Mouse (Mus musculus) MEL (cell line): ENCODE data around the gene Atoh8. TPM values are rescaled to one million over a fixed set of nuclear protein-coding genes. Genes with fewer than 3 reads are reported as not detected.

Experiments
- DNase-seq: peaks from one replicate; pipeline ENCODE4 v3.0.0; 2011; ENCODE audit warnings: low read depth, low spot score
- H3K27ac ChIP-seq: 2 replicates; pipeline ENCODE4 v1.5.1; 2012; ENCODE audit warnings: low read depth, mild to moderate bottlenecking, control low read depth, low read length, moderate library complexity; ENCODE audit not compliant: control insufficient read depth
- H3K27me3 ChIP-seq, 2 experiments: fragments of 150-350 bp in 1 of 2; sonication (generic) in 1 of 2; 2 replicates each; pipeline ENCODE4 v1.6.1; 2012; ENCODE audit warnings: low read length in 2 of 2, mild to moderate bottlenecking in 2 of 2, improper control_type of control experiment in 1 of 2, moderate library complexity in 1 of 2; ENCODE audit not compliant: insufficient read depth in 2 of 2, control insufficient read depth in 1 of 2
- H3K36me3 ChIP-seq, 2 experiments: 2 replicates each; pipeline ENCODE4 v1.6.1; 2012 to 2014; ENCODE audit warnings: low read length in 2 of 2, improper control_type of control experiment in 1 of 2, inconsistent platforms in 1 of 2, mild to moderate bottlenecking in 1 of 2; ENCODE audit not compliant: insufficient read depth in 2 of 2, control insufficient read depth in 1 of 2
- H3K4me1 ChIP-seq, 2 experiments: fragments of 150-350 bp in 1 of 2; sonication (generic) in 1 of 2; 2 replicates each; pipeline ENCODE4 v1.6.1; 2012; ENCODE audit warnings: low read length in 2 of 2, improper control_type of control experiment in 1 of 2, mild to moderate bottlenecking in 1 of 2; ENCODE audit not compliant: insufficient read depth in 2 of 2, control insufficient read depth in 1 of 2
- H3K4me3 ChIP-seq, 2 experiments: fragments of 150-350 bp in 1 of 2; sonication (generic) in 1 of 2; 2 replicates each; pipeline ENCODE4 v1.5.1; 2012; ENCODE audit warnings: low read depth in 2 of 2, low read length in 2 of 2, mild to moderate bottlenecking in 2 of 2, moderate library complexity in 2 of 2, control low read depth in 1 of 2, improper control_type of control experiment in 1 of 2; ENCODE audit not compliant: control insufficient read depth in 1 of 2, insufficient read depth in 1 of 2
- H3K79me2 ChIP-seq: 2 replicates; pipeline ENCODE4 v1.6.1; 2012; ENCODE audit warnings: mild to moderate bottlenecking, low read length, moderate library complexity; ENCODE audit not compliant: control insufficient read depth, poor library complexity, insufficient read depth
- H3K9ac ChIP-seq: 2 replicates; pipeline ENCODE4 v1.6.1; 2012; ENCODE audit warnings: low read depth, mild to moderate bottlenecking, control low read depth, low read length, moderate library complexity; ENCODE audit not compliant: control insufficient read depth, poor library complexity, severe bottlenecking
- H3K9me3 ChIP-seq: fragments of 150-350 bp; sonication (generic); replicated peaks from 2 replicates; pipeline ENCODE4 v1.6.1; 2012; ENCODE audit warnings: mild to moderate bottlenecking, low read length, improper control_type of control experiment, moderate library complexity; ENCODE audit not compliant: insufficient read depth
- E2F4 ChIP-seq: IDR thresholded peaks from 2 replicates; pipeline ENCODE4 v1.6.1; 2011; ENCODE audit warnings: low read depth, low read length, improper control_type of control experiment, borderline replicate concordance
- ELF1 ChIP-seq: IDR thresholded peaks from 2 replicates; pipeline ENCODE4 v1.6.1; 2014; ENCODE audit warnings: low read depth, mild to moderate bottlenecking, inconsistent platforms, low read length, improper control_type of control experiment, moderate library complexity
- EP300 ChIP-seq, 2 experiments: IDR thresholded peaks; 2 replicates each; pipeline ENCODE4 v1.6.1; 2011; ENCODE audit warnings: improper control_type of control experiment in 2 of 2, low read length in 2 of 2, low read depth in 1 of 2, mild to moderate bottlenecking in 1 of 2
- KAT2A ChIP-seq: conservative IDR thresholded peaks from 2 replicates; pipeline ENCODE4 v1.6.1; 2012; ENCODE audit warnings: low read depth, low read length, improper control_type of control experiment, inconsistent platforms
- MAX ChIP-seq: IDR thresholded peaks from 2 replicates; pipeline ENCODE4 v1.6.1; 2011; ENCODE audit warnings: low read length, improper control_type of control experiment
- MAZ ChIP-seq: IDR thresholded peaks from 2 replicates; pipeline ENCODE4 v1.6.1; 2012; ENCODE audit warnings: low read depth, mild to moderate bottlenecking, inconsistent platforms, low read length, improper control_type of control experiment
- MEF2A ChIP-seq: IDR thresholded peaks from 2 replicates; pipeline ENCODE4 v1.6.1; 2014; ENCODE audit warnings: low read depth, mild to moderate bottlenecking, inconsistent platforms, low read length, improper control_type of control experiment; ENCODE audit not compliant: poor library complexity, insufficient replicate concordance, severe bottlenecking; ENCODE audit errors: extremely low read depth
- MXI1 ChIP-seq: IDR thresholded peaks from 2 replicates; pipeline ENCODE4 v1.6.1; 2011; ENCODE audit warnings: mild to moderate bottlenecking, low read depth, low read length, improper control_type of control experiment
- MYB ChIP-seq: IDR thresholded peaks from 2 replicates; pipeline ENCODE4 v1.6.1; 2011; ENCODE audit warnings: mild to moderate bottlenecking, low read depth, low read length, improper control_type of control experiment
- NRF1 ChIP-seq: IDR thresholded peaks from 2 replicates; pipeline ENCODE4 v1.6.1; 2014; ENCODE audit warnings: low read depth, mild to moderate bottlenecking, inconsistent platforms, low read length, improper control_type of control experiment, moderate library complexity; ENCODE audit not compliant: poor library complexity, insufficient read depth, severe bottlenecking
- POLR2A ChIP-seq, 2 experiments: IDR thresholded peaks; 2 replicates each; pipeline ENCODE4 v1.6.1; 2011 to 2012; ENCODE audit warnings: low read length in 2 of 2, mild to moderate bottlenecking in 2 of 2, control low read depth in 1 of 2, improper control_type of control experiment in 1 of 2, low read depth in 1 of 2, moderate library complexity in 1 of 2; ENCODE audit not compliant: control insufficient read depth in 1 of 2, insufficient read depth in 1 of 2, poor library complexity in 1 of 2
- RCOR1 ChIP-seq: IDR thresholded peaks from 2 replicates; pipeline ENCODE4 v1.6.1; 2012; ENCODE audit warnings: low read depth, mild to moderate bottlenecking, inconsistent platforms, low read length, improper control_type of control experiment
- SIN3A ChIP-seq: IDR thresholded peaks from 2 replicates; pipeline ENCODE4 v1.6.1; 2012; ENCODE audit warnings: low read length, improper control_type of control experiment, inconsistent platforms
- SMC3 ChIP-seq: IDR thresholded peaks from 2 replicates; pipeline ENCODE4 v1.6.1; 2011; ENCODE audit warnings: low read depth, low read length, improper control_type of control experiment
- TAL1 ChIP-seq: IDR thresholded peaks from 2 replicates; pipeline ENCODE4 v1.6.1; 2012; ENCODE audit warnings: mild to moderate bottlenecking, inconsistent platforms, low read length, moderate library complexity, mixed read lengths
- UBTF ChIP-seq: IDR thresholded peaks from 2 replicates; pipeline ENCODE4 v1.6.1; 2012; ENCODE audit warnings: low read depth, mild to moderate bottlenecking, inconsistent platforms, low read length, improper control_type of control experiment, moderate library complexity, borderline replicate concordance; ENCODE audit not compliant: insufficient read depth
- ZC3H11A ChIP-seq: IDR thresholded peaks from 2 replicates; pipeline ENCODE4 v1.6.1; 2012; ENCODE audit warnings: low read depth, mild to moderate bottlenecking, inconsistent platforms, low read length, improper control_type of control experiment
- ZMIZ1 ChIP-seq: IDR thresholded peaks from 2 replicates; pipeline ENCODE4 v1.6.1; 2012; ENCODE audit warnings: low read depth, mild to moderate bottlenecking, inconsistent platforms, low read length, improper control_type of control experiment, moderate library complexity
- ZNF384 ChIP-seq: IDR thresholded peaks from 2 replicates; pipeline ENCODE4 v1.6.1; 2012; ENCODE audit warnings: low read depth, mild to moderate bottlenecking, inconsistent platforms, low read length, improper control_type of control experiment
- polyA plus RNA-seq, 2 experiments: library from polyadenylated mRNA; stranded (reverse) in 1 of 2; unstranded in 1 of 2; fragments of >175 nt in 1 of 2; fragments of >200 nt in 1 of 2; gene quantifications; 2 replicates each; pipeline versions ENCODE4 v1.2.1 to v1.2.4; 2012; ENCODE audit warnings: low replicate concordance in 2 of 2, low read depth in 1 of 2; ENCODE audit not compliant: insufficient read length in 2 of 2, insufficient read depth in 1 of 2, missing spikeins in 1 of 2
- total RNA-seq: library from RNA; depleted of rRNA; stranded (reverse); fragments of 300-350 nt; gene quantifications from 2 replicates; pipeline ENCODE4 v1.2.3, GENCODE M21; 2012

The Atoh8 gene
- total and polyA plus RNA-seq, 3 experiments = not detected

DNA sequence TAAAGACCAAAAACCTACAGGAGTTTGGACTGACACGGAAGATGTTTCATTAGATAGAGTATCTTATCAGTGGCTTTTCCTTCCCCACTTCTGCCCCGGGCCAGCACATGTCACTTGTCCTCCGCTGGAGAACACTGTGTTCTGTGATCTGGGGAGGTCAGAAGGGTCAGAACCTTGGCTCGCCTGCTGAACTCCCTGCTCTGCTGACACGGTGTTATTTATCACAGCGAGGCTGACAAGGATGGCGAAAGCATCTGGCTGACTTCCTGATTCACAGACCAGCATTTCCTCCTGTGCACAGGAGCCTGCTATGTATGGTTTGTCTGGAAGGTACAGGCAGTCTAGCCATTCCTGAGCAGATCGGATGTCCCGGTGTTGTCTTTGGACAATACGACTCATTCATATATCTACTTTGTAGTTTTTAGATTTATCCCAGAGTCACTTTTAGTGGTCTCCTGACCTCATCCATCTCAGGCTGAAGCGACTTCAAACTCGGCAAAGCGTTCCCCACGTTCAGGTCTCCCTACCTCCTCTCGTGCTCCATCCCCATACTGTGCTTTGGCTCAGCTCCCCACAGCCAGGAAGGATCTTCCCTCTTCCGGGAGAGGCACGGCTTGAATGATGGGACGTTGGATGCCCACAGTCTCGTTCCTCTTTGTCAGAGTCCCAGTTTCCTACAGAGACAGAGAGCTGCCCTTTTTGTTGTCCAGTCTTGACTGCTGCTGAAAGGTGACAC lies 73.1 kb downstream of the Atoh8 start:
- no peak for TF ChIP-seq SIN3A
- TF ChIP-seq E2F4 = no peak
- TF ChIP-seq MAX = no peak
- TF ChIP-seq MXI1 = no peak
- TF ChIP-seq MYB = no peak
- no peak for TF ChIP-seq NRF1
- Histone ChIP-seq H3K9me3 (no peaks in the 10 kb centered on the region), H3K4me1 (peaks cover 0 to 17% of the 10 kb centered on the region in 2 experiments; a peak in 2 of 4 replicates), H3K36me3 (peaks cover 0 to 2% of the 10 kb centered on the region in 2 experiments; a peak in 2 of 4 replicates), H3K27ac (no peak overlapping the region), H3K9ac (no peak overlapping the region; the same call in 1 of the 2 replicates), H3K79me2 (no peaks in the 10 kb centered on the region), H3K27me3 (no peaks in the 10 kb centered on the region), H3K4me3 (peak overlapping the region in 1 of 2 experiments; percentile 1; a peak in 1 of 4 replicates)
- DNase-seq = peak; percentile 47

DNA sequence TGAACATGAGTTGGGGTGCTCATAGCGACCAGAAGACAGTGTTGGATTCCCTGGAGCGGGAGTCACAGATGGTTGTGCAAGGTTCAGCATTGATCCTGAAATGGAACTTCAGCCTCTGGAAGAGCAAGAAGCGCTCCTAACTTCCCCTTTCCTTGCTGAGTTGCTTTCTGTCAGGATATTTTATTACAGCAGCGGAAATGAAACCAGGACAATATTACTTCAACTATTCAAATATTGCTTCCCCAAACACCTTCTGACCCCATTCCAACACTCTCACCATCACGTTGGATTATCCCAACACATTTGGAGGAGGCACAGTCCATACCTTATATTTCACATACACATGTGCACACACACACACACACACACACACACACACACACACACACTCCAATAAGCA lies 73.6 kb downstream of the Atoh8 start:
- no peak overlapping the region for H3K9ac ChIP-seq
- no peak overlapping the region for H3K27ac ChIP-seq
- H3K79me2 ChIP-seq = no peaks in the 10 kb centered on the region
- H3K36me3 ChIP-seq = peaks cover 0 to 2% of the 10 kb centered on the region in 2 experiments; a peak in 2 of 4 replicates
- no peaks in the 10 kb centered on the region for H3K9me3 ChIP-seq
- H3K4me3 ChIP-seq = no peak overlapping the region
- H3K27me3 ChIP-seq = no peaks in the 10 kb centered on the region
- no peak for TF ChIP-seq ZMIZ1
- TF ChIP-seq ELF1 = no peak
- TF ChIP-seq EP300 (IDR thresholded peaks at IDR 0.05; ENCODE audit: low read depth in 1 of 2, low read length in 2 of 2) = no peak
- TF ChIP-seq UBTF = no peak
- no peak for TF ChIP-seq TAL1
- TF ChIP-seq SMC3 = no peak
- no peak for TF ChIP-seq KAT2A
- TF ChIP-seq POLR2A (IDR thresholded peaks at IDR 0.05; ENCODE audit: control insufficient read depth in 1 of 2, insufficient read depth in 1 of 2, low read depth in 1 of 2, low read length in 2 of 2, poor library complexity in 1 of 2) = no peak
- no peak for TF ChIP-seq RCOR1
- TF ChIP-seq MAZ = no peak
- no peak for TF ChIP-seq MEF2A
- no peak for TF ChIP-seq ZC3H11A
- no peak for TF ChIP-seq SIN3A
- TF ChIP-seq MYB = no peak
- no peak for TF ChIP-seq E2F4
- TF ChIP-seq ZNF384 = no peak
- DNase-seq = no peak
- H3K4me1 ChIP-seq = peaks cover 0 to 17% of the 10 kb centered on the region in 2 experiments; a peak in 2 of 4 replicates
